Mouse (Mus musculus) cerebral cortex, adult 2 months (tissue): ENCODE measurements around the gene Zmat5.

Source experiments
- WGBS: fragments of 180-500 bp; shearing (Covaris S2); methylation state at CpG from one replicate; pipeline ENCODE4 v1.1.7; 2018; 5-methylcytosine and 5-hydroxymethylcytosine counted together

Zmat5 gene

GRCm38 (mm10) chr11:4772925-4773324 lies 68.4 kb downstream of the Zmat5 start:
- WGBS = 36% methylated on average over 3 of the region's 3 CpGs

GRCm38 (mm10) chr11:4780927-4781326 lies 76.4 kb downstream of the Zmat5 start:
- WGBS = 92% methylated on average over 3 of the region's 3 CpGs

- 88% methylated on average over 3 of the region's 3 CpGs for WGBS
Observed at GRCm38 (mm10) chr11:4783116-4783515, 78.6 kb downstream of the Zmat5 start.

GRCm38 (mm10) chr11:4784629-4785142 lies 80.2 kb downstream of the Zmat5 start:
- WGBS = 76% methylated on average over 5 of the region's 5 CpGs
